Mouse (Mus musculus) gastrocnemius, adult 18-20 months (tissue): ENCODE results near the gene Zbtb11. TPM values are rescaled to one million over a fixed set of nuclear protein-coding genes. Genes with fewer than 3 reads are reported as not detected.
A peak's percentile ranks its signal among the peaks of the same experiment; 100 is the strongest.

Source experiments
- DNase-seq: peaks from one replicate; pipeline ENCODE4 v3.0.0; 2021; ENCODE audit warnings: low spot score
- total RNA-seq, 2 experiments: library from RNA; stranded (reverse); gene quantifications; 2 replicates each; pipeline ENCODE4 v1.2.3; 2021

Zbtb11 gene
- total RNA-seq, 2 experiments from 2014 or later = 10.1 to 12.9 TPM

- peak; percentile 30 for DNase-seq
Observed at GRCm38 (mm10) chr16:55969147-55969546, 4.5 kb upstream of the Zbtb11 start.

- DNase-seq = no peak
Observed at GRCm38 (mm10) chr16:55970416-55970815, 3.3 kb upstream of the Zbtb11 start.

GRCm38 (mm10) chr16:55971735-55972615 lies 1.7 kb upstream of the Zbtb11 start:
- DNase-seq = no peak

- no peak for DNase-seq
Observed at GRCm38 (mm10) chr16:55972626-55973201, 969 bp upstream of the Zbtb11 start.

GRCm38 (mm10) chr16:55974256-55974902 lies 696 bp downstream of the Zbtb11 start:
- peak; percentile 92 for DNase-seq

GRCm38 (mm10) chr16:55974903-55975285 lies 1.2 kb downstream of the Zbtb11 start:
- DNase-seq = peak; percentile 68

GRCm38 (mm10) chr16:55986001-55986400 lies 12.3 kb downstream of the Zbtb11 start:
- DNase-seq = no peak

- DNase-seq = no peak
Observed at GRCm38 (mm10) chr16:55990311-55990710, 16.6 kb downstream of the Zbtb11 start.

GRCm38 (mm10) chr16:55994235-55994634 lies 20.6 kb downstream of the Zbtb11 start:
- DNase-seq = no peak

GRCm38 (mm10) chr16:56006798-56007197 lies 33.1 kb downstream of the Zbtb11 start:
- no peak for DNase-seq

- no peak for DNase-seq
Observed at GRCm38 (mm10) chr16:56008862-56009261, 35.2 kb downstream of the Zbtb11 start.

- no peak for DNase-seq
Observed at GRCm38 (mm10) chr16:56012789-56013743, 39.4 kb downstream of the Zbtb11 start.

- DNase-seq = no peak
Observed at GRCm38 (mm10) chr16:56014076-56014475, 40.4 kb downstream of the Zbtb11 start.

GRCm38 (mm10) chr16:56019660-56020059 lies 46.0 kb downstream of the Zbtb11 start:
- DNase-seq = no peak

GRCm38 (mm10) chr16:56027854-56028629 lies 54.4 kb downstream of the Zbtb11 start:
- no peak for DNase-seq

GRCm38 (mm10) chr16:56028722-56029551 lies 55.3 kb downstream of the Zbtb11 start:
- no peak for DNase-seq

GRCm38 (mm10) chr16:56029661-56030082 lies 56.0 kb downstream of the Zbtb11 start, which contains the start of gene Pcnp:
TSS of gene Pcnp (minus strand) at chr16:56029739.
- DNase-seq = peak; percentile 99

GRCm38 (mm10) chr16:56034566-56034965 lies 60.9 kb downstream of the Zbtb11 start:
- no peak for DNase-seq

GRCm38 (mm10) chr16:56036501-56036900 lies 62.8 kb downstream of the Zbtb11 start:
- DNase-seq = no peak
